Mouse (Mus musculus): ENCODE measurements around the gene Pde10a. TPM values are rescaled to one million over a fixed set of nuclear protein-coding genes. Genes with fewer than 3 reads are reported as not detected.

Pde10a gene
- 1.5 and 3.2 TPM in 2 replicates for polyA plus RNA-seq (2012; rRNA removed)

- no peak for DNase-seq (ENCODE audit: low read depth in 1 of 2, low spot score in 2 of 2)
- WGBS, result 3% methylated on average over 22 of the region's 22 CpGs
- Histone ChIP-seq H3K27ac (ENCODE audit: insufficient read depth, low read length) (no peak within 1 kb of the TSS), H3K27me3 (ENCODE audit: control insufficient read depth, insufficient read depth, low read length) (peaks cover 8% of the 10 kb centered on the region; the same call in 1 of the 2 replicates), H3K4me1 (ENCODE audit: control insufficient read depth, insufficient read depth, insufficient read length) (no peaks in the 10 kb centered on the region; the same call in 1 of the 2 replicates), H3K4me3 (ENCODE audit: extremely low read depth, insufficient read depth, insufficient read length) (no peak within 1 kb of the TSS), H3K36me3 (ENCODE audit: control insufficient read depth, insufficient read depth, low read length) (no peaks in the 10 kb centered on the region)
- TF ChIP-seq POLR2A (IDR thresholded peaks at IDR 0.05; ENCODE audit: low read depth, low read length), result no peak
- TF ChIP-seq CTCF (IDR thresholded peaks at IDR 0.05; ENCODE audit: extremely low read depth, insufficient read depth, insufficient read length, insufficient replicate concordance), result no peak
Measured at GRCm38 (mm10) chr17:8525225-8525721, at the start of gene Pde10a. Pde10a (plus strand) TSS chr17:8525372.

DNA sequence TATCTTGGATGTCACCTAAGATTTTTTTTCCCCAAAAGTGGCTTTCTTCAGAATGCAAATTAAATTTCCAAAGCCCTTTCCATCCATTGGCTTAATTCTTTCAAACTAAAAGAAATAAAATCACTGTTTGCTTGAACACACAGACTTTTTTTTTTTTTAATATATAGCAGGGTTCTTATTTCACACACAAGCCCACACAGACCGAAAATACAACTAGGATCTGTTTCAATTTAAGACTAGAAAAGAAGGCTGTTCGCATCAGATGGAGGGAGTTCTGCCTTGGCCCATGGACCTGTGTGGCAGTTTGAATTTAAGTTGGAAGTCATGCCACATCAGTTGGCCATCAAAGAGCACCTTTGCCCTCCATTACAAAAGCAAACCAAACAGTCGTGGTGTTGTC, 46.6 kb upstream of the Pde10a start:
- 79% methylated on average over 3 of the region's 3 CpGs for WGBS
- Histone ChIP-seq H3K36me3 (ENCODE audit: control insufficient read depth, insufficient read depth, low read length) (no peaks in the 10 kb centered on the region), H3K27ac (ENCODE audit: insufficient read depth, low read length) (no peak overlapping the region), H3K4me3 (ENCODE audit: extremely low read depth, insufficient read depth, insufficient read length) (no peak overlapping the region), H3K4me1 (ENCODE audit: control insufficient read depth, insufficient read depth, insufficient read length) (no peaks in the 10 kb centered on the region), H3K27me3 (ENCODE audit: control insufficient read depth, insufficient read depth, low read length) (no peaks in the 10 kb centered on the region)
- no peak for DNase-seq (ENCODE audit: low read depth in 1 of 2, low spot score in 2 of 2)
- TF ChIP-seq CTCF (IDR thresholded peaks at IDR 0.05; ENCODE audit: extremely low read depth, insufficient read depth, insufficient read length, insufficient replicate concordance) (no peak), POLR2A (IDR thresholded peaks at IDR 0.05; ENCODE audit: low read depth, low read length) (no peak)

DNA sequence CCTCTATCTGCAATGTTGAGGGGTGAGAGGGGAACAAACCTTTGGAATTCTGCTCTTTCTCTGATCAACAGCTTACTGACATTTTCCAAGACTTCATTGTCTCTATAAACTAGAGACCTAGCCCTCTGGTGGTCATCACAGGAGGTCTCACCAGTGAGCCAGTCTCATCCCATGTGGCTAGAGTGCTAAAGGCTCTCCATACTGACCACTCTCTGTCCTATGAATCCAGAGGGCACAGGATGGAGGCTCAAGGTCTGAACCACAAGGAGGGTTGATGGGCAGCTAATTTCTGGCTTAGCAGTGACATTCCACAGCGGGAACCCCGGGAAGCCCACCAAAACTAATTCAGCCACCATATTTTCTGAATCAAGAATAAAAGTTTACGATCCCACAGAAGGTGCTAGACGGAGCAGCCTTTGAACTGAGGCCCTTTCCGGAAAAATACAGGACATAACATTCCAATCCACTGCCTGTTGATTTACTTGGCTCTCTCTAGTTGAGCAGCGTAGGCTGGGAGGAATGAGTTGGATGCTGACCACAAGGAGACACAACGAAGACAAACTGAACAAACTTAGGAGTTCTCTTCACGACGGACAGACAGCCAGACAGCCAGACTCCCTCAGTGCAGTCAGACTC, 45.6 kb upstream of the Pde10a start:
- TF ChIP-seq CTCF (IDR thresholded peaks at IDR 0.05; ENCODE audit: extremely low read depth, insufficient read depth, insufficient read length, insufficient replicate concordance) (no peak), POLR2A (IDR thresholded peaks at IDR 0.05; ENCODE audit: low read depth, low read length) (no peak)
- H3K4me3 ChIP-seq (ENCODE audit: extremely low read depth, insufficient read depth, insufficient read length), result no peak overlapping the region

GRCm38 (mm10) chr17:8481797-8482196, 43.4 kb upstream of the Pde10a start:
- DNase-seq (ENCODE audit: low read depth in 1 of 2, low spot score in 2 of 2), result no peak
- H3K4me1 ChIP-seq (ENCODE audit: control insufficient read depth, insufficient read depth, insufficient read length), result no peaks in the 10 kb centered on the region
- H3K36me3 ChIP-seq (ENCODE audit: control insufficient read depth, insufficient read depth, low read length), result no peaks in the 10 kb centered on the region
- TF ChIP-seq POLR2A (IDR thresholded peaks at IDR 0.05; ENCODE audit: low read depth, low read length), result no peak
- TF ChIP-seq CTCF (IDR thresholded peaks at IDR 0.05; ENCODE audit: extremely low read depth, insufficient read depth, insufficient read length, insufficient replicate concordance), result no peak
- no peak overlapping the region for H3K27ac ChIP-seq (ENCODE audit: insufficient read depth, low read length)
- H3K27me3 ChIP-seq (ENCODE audit: control insufficient read depth, insufficient read depth, low read length), result no peaks in the 10 kb centered on the region
- 88% methylated on average over 10 of the region's 10 CpGs for WGBS
- no peak overlapping the region for H3K4me3 ChIP-seq (ENCODE audit: extremely low read depth, insufficient read depth, insufficient read length)

More for the DNA sequence above, 45.6 kb upstream of the Pde10a start:
- no peaks in the 10 kb centered on the region for H3K4me1 ChIP-seq (ENCODE audit: control insufficient read depth, insufficient read depth, insufficient read length)
- no peaks in the 10 kb centered on the region for H3K27me3 ChIP-seq (ENCODE audit: control insufficient read depth, insufficient read depth, low read length)
- H3K36me3 ChIP-seq (ENCODE audit: control insufficient read depth, insufficient read depth, low read length), result no peaks in the 10 kb centered on the region
- H3K27ac ChIP-seq (ENCODE audit: insufficient read depth, low read length), result no peak overlapping the region
- DNase-seq (ENCODE audit: low read depth in 1 of 2, low spot score in 2 of 2), result no peak
- WGBS, result 88% methylated on average over 9 of the region's 9 CpGs

GRCm38 (mm10) chr17:8482876-8483275, 42.3 kb upstream of the Pde10a start:
- WGBS, result 88% methylated on average over 7 of the region's 7 CpGs
- Histone ChIP-seq H3K27me3 (ENCODE audit: control insufficient read depth, insufficient read depth, low read length) (no peaks in the 10 kb centered on the region), H3K4me1 (ENCODE audit: control insufficient read depth, insufficient read depth, insufficient read length) (no peaks in the 10 kb centered on the region), H3K27ac (ENCODE audit: insufficient read depth, low read length) (no peak overlapping the region), H3K36me3 (ENCODE audit: control insufficient read depth, insufficient read depth, low read length) (no peaks in the 10 kb centered on the region), H3K4me3 (ENCODE audit: extremely low read depth, insufficient read depth, insufficient read length) (no peak overlapping the region)
- no peak for DNase-seq (ENCODE audit: low read depth in 1 of 2, low spot score in 2 of 2)
- no peak for TF ChIP-seq POLR2A (IDR thresholded peaks at IDR 0.05; ENCODE audit: low read depth, low read length)
- no peak for TF ChIP-seq CTCF (IDR thresholded peaks at IDR 0.05; ENCODE audit: extremely low read depth, insufficient read depth, insufficient read length, insufficient replicate concordance)

DNA sequence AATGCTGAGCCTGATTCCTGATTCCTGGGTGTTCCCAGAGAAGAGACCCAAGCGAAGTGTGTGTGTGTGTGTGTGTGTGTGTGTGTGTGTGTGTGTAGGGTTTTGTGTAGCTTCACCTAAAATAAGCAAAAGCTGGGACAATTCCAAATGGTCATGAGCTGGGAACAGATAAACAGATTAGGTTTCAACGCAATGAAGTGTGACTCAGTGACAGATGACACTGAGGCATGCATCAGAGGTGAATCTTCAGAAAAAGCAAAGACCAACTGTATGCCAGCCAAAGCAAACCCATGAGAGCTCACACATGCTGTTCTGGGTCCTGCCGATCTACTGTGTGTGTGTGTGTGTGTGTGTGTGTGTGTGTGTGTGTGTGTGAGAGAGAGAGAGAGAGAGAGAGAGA, 40.9 kb upstream of the Pde10a start:
- H3K4me1 ChIP-seq (ENCODE audit: control insufficient read depth, insufficient read depth, insufficient read length), result no peaks in the 10 kb centered on the region
- TF ChIP-seq POLR2A (IDR thresholded peaks at IDR 0.05; ENCODE audit: low read depth, low read length), result no peak
- no peak for TF ChIP-seq CTCF (IDR thresholded peaks at IDR 0.05; ENCODE audit: extremely low read depth, insufficient read depth, insufficient read length, insufficient replicate concordance)
- no peak for DNase-seq (ENCODE audit: low read depth in 1 of 2, low spot score in 2 of 2)
- no peak overlapping the region for H3K4me3 ChIP-seq (ENCODE audit: extremely low read depth, insufficient read depth, insufficient read length)
- no peaks in the 10 kb centered on the region for H3K36me3 ChIP-seq (ENCODE audit: control insufficient read depth, insufficient read depth, low read length)
- 77% methylated on average over 3 of the region's 3 CpGs for WGBS
- H3K27me3 ChIP-seq (ENCODE audit: control insufficient read depth, insufficient read depth, low read length), result no peaks in the 10 kb centered on the region
- no peak overlapping the region for H3K27ac ChIP-seq (ENCODE audit: insufficient read depth, low read length)

DNA sequence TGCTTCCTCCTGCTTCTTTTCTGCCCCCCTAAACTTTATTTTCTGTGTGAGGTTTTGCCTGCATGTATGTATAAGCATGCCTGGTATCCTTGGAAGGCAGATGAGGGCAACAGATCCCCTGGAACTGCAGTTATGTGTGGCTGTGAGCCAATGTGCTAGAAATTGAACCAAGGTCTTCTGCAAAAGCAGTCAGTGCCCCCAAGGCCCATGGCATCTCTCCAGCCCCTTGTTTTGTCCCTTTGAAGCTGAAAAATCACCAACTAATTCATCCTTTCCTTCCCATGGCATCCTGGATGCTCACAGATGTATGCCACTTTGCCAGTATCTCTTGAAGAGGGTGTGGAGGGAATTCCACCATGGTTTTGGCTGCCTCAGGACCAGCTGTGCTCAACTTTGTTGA, 40.0 kb upstream of the Pde10a start:
- TF ChIP-seq POLR2A (IDR thresholded peaks at IDR 0.05; ENCODE audit: low read depth, low read length) (no peak), CTCF (IDR thresholded peaks at IDR 0.05; ENCODE audit: extremely low read depth, insufficient read depth, insufficient read length, insufficient replicate concordance) (no peak)
- Histone ChIP-seq H3K27me3 (ENCODE audit: control insufficient read depth, insufficient read depth, low read length) (no peaks in the 10 kb centered on the region), H3K36me3 (ENCODE audit: control insufficient read depth, insufficient read depth, low read length) (no peaks in the 10 kb centered on the region), H3K4me3 (ENCODE audit: extremely low read depth, insufficient read depth, insufficient read length) (no peak overlapping the region), H3K4me1 (ENCODE audit: control insufficient read depth, insufficient read depth, insufficient read length) (no peaks in the 10 kb centered on the region), H3K27ac (ENCODE audit: insufficient read depth, low read length) (no peak overlapping the region)
- no peak for DNase-seq (ENCODE audit: low read depth in 1 of 2, low spot score in 2 of 2)
